In the genomic region with DNA sequence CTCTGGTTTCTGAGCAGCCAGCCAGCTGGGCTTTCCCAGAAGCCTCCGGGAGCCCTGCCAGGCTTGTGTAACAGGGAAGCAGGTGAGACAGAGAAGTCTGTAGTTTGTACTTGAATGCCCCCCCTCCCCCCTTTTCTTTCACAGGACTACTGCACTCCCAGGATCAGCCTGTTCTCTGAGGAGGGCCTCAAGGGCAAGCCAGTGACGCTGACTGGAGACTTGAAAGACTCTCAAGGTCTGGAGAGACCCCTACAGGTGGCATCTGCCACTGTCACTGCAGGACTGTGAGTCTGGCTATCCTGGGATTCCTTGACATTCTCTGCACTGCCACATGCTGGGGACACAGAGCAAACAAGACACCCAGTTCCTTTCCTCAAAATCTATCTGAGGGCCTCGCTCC, we compare ENCODE assay signal across 9 mouse cellular contexts. TPM values are rescaled to one million over a fixed set of nuclear protein-coding genes. Genes with fewer than 3 reads are reported as not detected.
DNase-seq lines count a peak whose midpoint lies in the region; ATAC-seq and TF ChIP-seq lines count a peak whose summit lies in the region.
"Had no signal": no experiment of that assay in that cellular context is flagged by ENCODE, and none has a peak within 500 bp of the region (broad histone marks: within the 10 kb centered on the region; RNA-seq: fewer than 3 reads in every experiment).

No protein-coding gene starts in this region.

- intact Hi-C loops in left cerebral cortex, postnatal 14 days (cut with DNase I) = no loop called here

- H3K27me3 ChIP-seq in ES-Bruce4 (ENCODE audit: control insufficient read depth, insufficient read depth, low read length, poor library complexity, severe bottlenecking) = no peaks in the 10 kb centered on the region
- peaks cover 10% of the 10 kb centered on the region for H3K27me3 ChIP-seq in neural tube, embryonic 14.5 days (ENCODE audit: control insufficient read depth, insufficient read depth, low read length)

- no peak overlapping the region for H3K9ac ChIP-seq in ES-Bruce4 (ENCODE audit: low read depth, poor library complexity, severe bottlenecking)
- H3K9ac ChIP-seq in neural tube, embryonic 14.5 days (replicated peaks; ENCODE audit: low read depth, low read length) = no peak overlapping the region

- TF ChIP-seq POLR2A in ES-Bruce4 (IDR thresholded peaks at IDR 0.05; ENCODE audit: insufficient read depth, low read length) = no peak

- no peak overlapping the region for H3K4me2 ChIP-seq in neural tube, embryonic 14.5 days (ENCODE audit: low read depth, low read length)

- peak; percentile 86 for TF ChIP-seq CTCF in ES-Bruce4 (IDR thresholded peaks at IDR 0.05; ENCODE audit: low read depth, low read length)

- H3K36me3 ChIP-seq in ES-Bruce4 (ENCODE audit: control insufficient read depth, insufficient read depth, low read length, poor library complexity, severe bottlenecking) = no peaks in the 10 kb centered on the region
- no peaks in the 10 kb centered on the region for H3K36me3 ChIP-seq in neural tube, embryonic 14.5 days (ENCODE audit: control insufficient read depth, insufficient read depth, low read length)

- H3K27ac ChIP-seq in ES-Bruce4 (ENCODE audit: insufficient read depth, low read length) = no peak overlapping the region; the same call in 1 of the 2 replicates
- no peak overlapping the region for H3K27ac ChIP-seq in neural tube, embryonic 14.5 days (ENCODE audit: low read depth, low read length)
- H3K27ac ChIP-seq: macrophage had no signal

- peaks cover 6% of the 10 kb centered on the region for H3K4me1 ChIP-seq in ES-Bruce4 (ENCODE audit: control insufficient read depth, insufficient read depth, low read length)
- H3K4me1 ChIP-seq in neural tube, embryonic 14.5 days (ENCODE audit: control insufficient read depth, insufficient read depth, low read length) = 0 out of 2 replicates have a peak, but pooled peaks cover 5% of the 10 kb centered on the region

- no peak overlapping the region for H3K4me3 ChIP-seq in ES-Bruce4 (ENCODE audit: low read depth, low read length)
- no peak overlapping the region for H3K4me3 ChIP-seq in neural tube, embryonic 14.5 days (ENCODE audit: low read depth, low read length)

- ATAC-seq in neural tube, embryonic 14.5 days (ENCODE audit: low read depth) = peak; percentile 51; the same call in 1 of the 2 replicates
- ATAC-seq in activated CD4-positive, CD25-positive, alpha-beta regulatory T cell, adult 4 months = no peak

- TF ChIP-seq EP300 in ES-Bruce4 (IDR thresholded peaks at IDR 0.05; ENCODE audit: insufficient read depth, low read depth, low read length) = peak; percentile 42; the same call in 1 of the 2 replicates

- DNase-seq in heart, adult 18-20 months = peak; percentile 20 to 30
- no peak for DNase-seq in heart, adult 8-10 months (ENCODE audit: low spot score)
- peak; percentile 63 to 67 for DNase-seq in cerebellum, postnatal 10 days
- DNase-seq in heart, postnatal 4 days = peak; percentile 68
- DNase-seq in left cerebral cortex, postnatal 14 days (ENCODE audit: low spot score in 2 of 2) = peak; percentile 57 to 76

- WGBS in neural tube, embryonic 14.5 days = 23% methylated on average over 3 of the region's 3 CpGs

- H3K9me3 ChIP-seq in ES-Bruce4 (replicated peaks; ENCODE audit: control insufficient read depth, insufficient read depth, low read length, poor library complexity, severe bottlenecking) = no peaks in the 10 kb centered on the region
- no peaks in the 10 kb centered on the region for H3K9me3 ChIP-seq in neural tube, embryonic 14.5 days (ENCODE audit: control insufficient read depth, low read length)

RNA-seq across cellular contexts. Expression of gene Cd52, which starts 16.2 kb away (rescaled TPM):
- total RNA-seq in heart, adult 18-20 months (2021) = 10 to 100 TPM in 1 of 2 experiments, 1 to 10 TPM in 1; 5.8 to 20.9 TPM
- 1 to 10 TPM; 1.6 to 4.8 (median 2.7) TPM for total RNA-seq in heart, adult 8-10 months (2022)
- not detected in 2 replicates for polyA plus RNA-seq in ES-Bruce4 (2011; ENCODE audit: insufficient read depth, insufficient read length, low read depth, missing spikeins)
- total RNA-seq in heart, postnatal 4 days (2021) = 1 to 10 TPM; 4.3 to 5.6 TPM
- 1 to 10 TPM in 1 of 2 experiments, under 1 TPM in 1; 0.99 to 2.4 TPM for total RNA-seq in left cerebral cortex, postnatal 14 days (2021)
- 2.1 and 4.7 TPM in 2 replicates for polyA plus RNA-seq in neural tube, embryonic 14.5 days (2014; fragmentation: Nextera tagmentation; extraction: Ambion mirVana)
- 1,000 to 10,000 TPM; 3,607 to 4,442 TPM for polyA plus RNA-seq in activated CD4-positive, CD25-positive, alpha-beta regulatory T cell, adult 4 months (2017; shearing (Covaris generic))

RNA-seq across cellular contexts. Expression of gene Crybg2, which starts 18.1 kb away (rescaled TPM):
- under 1 TPM in 1 of 2 experiments, not detected in 1; 0.08 TPM for total RNA-seq in heart, adult 18-20 months (2021)
- under 1 TPM in 1 of 4 experiments, not detected in 3; 0.50 TPM for total RNA-seq in heart, adult 8-10 months (2022)
- 19.2 and 26.1 TPM in 2 replicates for polyA plus RNA-seq in ES-Bruce4 (2011; ENCODE audit: insufficient read depth, insufficient read length, low read depth, missing spikeins)
- not detected for total RNA-seq in heart, postnatal 4 days (2021)
- 1 to 10 TPM; 1.3 to 1.4 TPM for total RNA-seq in left cerebral cortex, postnatal 14 days (2021)
- 1.6 and 2.9 TPM in 2 replicates for polyA plus RNA-seq in neural tube, embryonic 14.5 days (2014; fragmentation: Nextera tagmentation; extraction: Ambion mirVana)
- polyA plus RNA-seq in activated CD4-positive, CD25-positive, alpha-beta regulatory T cell, adult 4 months (2017; shearing (Covaris generic)) = 10 to 100 TPM; 15.7 to 20.2 TPM
- polyA plus RNA-seq: macrophage had no signal

RNA-seq across cellular contexts. Expression of gene Ubxn11, which starts 23.7 kb away (rescaled TPM):
- 1 to 10 TPM; 2.0 to 2.4 TPM for total RNA-seq in heart, adult 18-20 months (2021)
- 1 to 10 TPM; 1.5 to 3.5 (median 2.5) TPM for total RNA-seq in heart, adult 8-10 months (2022)
- 10.4 and 11.6 TPM in 2 replicates for polyA plus RNA-seq in ES-Bruce4 (2011; ENCODE audit: insufficient read depth, insufficient read length, low read depth, missing spikeins)
- total RNA-seq in heart, postnatal 4 days (2021) = 1 to 10 TPM; 1.2 to 2.0 TPM
- total RNA-seq in left cerebral cortex, postnatal 14 days (2021) = 10 to 100 TPM; 22.6 to 25.0 TPM
- polyA plus RNA-seq in neural tube, embryonic 14.5 days (2014; fragmentation: Nextera tagmentation; extraction: Ambion mirVana) = 21.7 and 26.9 TPM in 2 replicates
- 10 to 100 TPM; 33.7 to 34.2 TPM for polyA plus RNA-seq in activated CD4-positive, CD25-positive, alpha-beta regulatory T cell, adult 4 months (2017; shearing (Covaris generic))

RNA-seq across cellular contexts. Expression of gene Zfp683, which starts 25.1 kb away (rescaled TPM):
- total RNA-seq in heart, adult 18-20 months (2021) = not detected
- not detected for total RNA-seq in heart, adult 8-10 months (2022)
- not detected in 2 replicates for polyA plus RNA-seq in ES-Bruce4 (2011; ENCODE audit: insufficient read depth, insufficient read length, low read depth, missing spikeins)
- not detected for total RNA-seq in heart, postnatal 4 days (2021)
- total RNA-seq in left cerebral cortex, postnatal 14 days (2021) = not detected
- not detected in 2 replicates for polyA plus RNA-seq in neural tube, embryonic 14.5 days (2014; fragmentation: Nextera tagmentation; extraction: Ambion mirVana)
- polyA plus RNA-seq in activated CD4-positive, CD25-positive, alpha-beta regulatory T cell, adult 4 months (2017; shearing (Covaris generic)) = under 1 TPM; 0.33 to 0.37 TPM
- polyA plus RNA-seq: macrophage had no signal

RNA-seq across cellular contexts. Expression of gene Sh3bgrl3, which starts 49.9 kb away (rescaled TPM):
- 10 to 100 TPM; 34.0 to 42.8 TPM for total RNA-seq in heart, adult 18-20 months (2021)
- total RNA-seq in heart, adult 8-10 months (2022) = 10 to 100 TPM; 31.3 to 41.3 (median 35.0) TPM
- 105 and 106 TPM in 2 replicates for polyA plus RNA-seq in ES-Bruce4 (2011; ENCODE audit: insufficient read depth, insufficient read length, low read depth, missing spikeins)
- 10 to 100 TPM; 70.4 to 72.6 TPM for total RNA-seq in heart, postnatal 4 days (2021)
- total RNA-seq in left cerebral cortex, postnatal 14 days (2021) = 100 to 1,000 TPM; 204 to 214 TPM
- 395 and 405 TPM in 2 replicates for polyA plus RNA-seq in neural tube, embryonic 14.5 days (2014; fragmentation: Nextera tagmentation; extraction: Ambion mirVana)
- 1,000 to 10,000 TPM; 1,097 to 1,279 TPM for polyA plus RNA-seq in activated CD4-positive, CD25-positive, alpha-beta regulatory T cell, adult 4 months (2017; shearing (Covaris generic))

Comparison
In these comparisons a context has a peak if more than half of its experiments do, and no peak if none do; other contexts are left out.
1. RNA of gene Ubxn11, which starts 23.7 kb away (total RNA-seq): 22.6 to 25.0 TPM in left cerebral cortex, postnatal 14 days; 1.5 to 3.5 TPM in heart, adult 8-10 months, 2.0 to 2.4 TPM in heart, adult 18-20 months and 1.2 to 2.0 TPM in heart, postnatal 4 days; every median in the first group is over 4 times any median in the second.